Mouse (Mus musculus) limb, embryonic 10.5 days (tissue): ENCODE data around the gene Cd55b. TPM values are rescaled to one million over a fixed set of nuclear protein-coding genes. Genes with fewer than 3 reads are reported as not detected.
"Not testable (repeated sequence)": the region's sequence is repeated elsewhere in the genome, so short reads cannot be mapped to it uniquely, and the experiment has no call there.

ENCODE experiments used
- DNase-seq: peaks from one replicate; pipeline ENCODE4 v3.0.0-alpha.2; 2017; ENCODE audit warnings: low spot score
- H3K27ac ChIP-seq: fragments of 300-500 bp; sonication (generic); 2 replicates; pipeline ENCODE4 v1.5.1; 2016; ENCODE audit warnings: mild to moderate bottlenecking
- H3K27me3 ChIP-seq: fragments of 300-500 bp; sonication (generic); 2 replicates; pipeline ENCODE4 v1.6.1; 2016; ENCODE audit warnings: low read depth, mild to moderate bottlenecking; ENCODE audit not compliant: poor library complexity, severe bottlenecking
- H3K36me3 ChIP-seq: fragments of 300-500 bp; sonication (generic); 2 replicates; pipeline ENCODE4 v1.6.1; 2016; ENCODE audit warnings: mild to moderate bottlenecking, moderate library complexity
- H3K4me1 ChIP-seq: fragments of 300-500 bp; sonication (generic); 2 replicates; pipeline ENCODE4 v1.6.1; 2016
- H3K4me3 ChIP-seq: fragments of 300-500 bp; sonication (generic); 2 replicates; pipeline ENCODE4 v1.5.1; 2016; ENCODE audit warnings: mild to moderate bottlenecking, moderate library complexity
- H3K9me3 ChIP-seq: fragments of 300-500 bp; sonication (generic); replicated peaks from 2 replicates; pipeline ENCODE4 v1.6.1; 2016; ENCODE audit warnings: mild to moderate bottlenecking
- WGBS: fragments of 180-500 bp; shearing (Covaris S2); methylation state at CpG from one replicate; pipeline ENCODE4 v1.1.7; 2016; 5-methylcytosine and 5-hydroxymethylcytosine counted together
- polyA plus RNA-seq: library from polyadenylated mRNA; unstranded; fragments of >200 nt; fragmentation: Nextera tagmentation; extraction: Ambion mirVana; gene quantifications from 2 replicates; pipeline ENCODE4 v1.2.1, GENCODE M21; 2016

Gene Cd55b
- not detected in 2 replicates for polyA plus RNA-seq

DNA sequence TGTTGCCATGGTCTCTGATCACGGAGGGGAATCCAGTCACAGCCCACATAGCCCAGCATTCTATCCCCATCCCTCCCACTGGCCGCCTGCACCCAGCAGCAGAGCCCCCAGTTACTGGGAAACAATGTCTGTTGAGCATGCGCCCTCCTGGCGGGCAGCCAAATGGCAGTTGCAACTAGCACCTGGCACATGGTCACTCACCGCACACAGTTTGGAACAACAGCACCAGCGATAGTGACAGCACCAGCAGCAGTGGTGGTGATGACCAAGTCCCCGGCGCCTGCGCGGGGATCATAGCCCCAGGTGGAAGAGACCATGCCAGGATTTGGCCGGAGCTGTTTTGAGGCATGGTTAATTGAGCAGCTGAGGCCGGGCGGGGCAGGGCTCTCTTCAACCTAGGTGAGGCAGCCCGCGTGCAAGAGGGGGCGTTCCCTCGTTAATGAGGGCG lies at the start of gene Cd55b:
Gene Cd55b, minus strand, starts transcription at position 346 of the 448 bp plus-strand sequence.
- whole genome bisulfite sequencing = 58% methylated on average over 18 of the region's 18 CpGs
- DNase-seq = peak; percentile 29

DNA sequence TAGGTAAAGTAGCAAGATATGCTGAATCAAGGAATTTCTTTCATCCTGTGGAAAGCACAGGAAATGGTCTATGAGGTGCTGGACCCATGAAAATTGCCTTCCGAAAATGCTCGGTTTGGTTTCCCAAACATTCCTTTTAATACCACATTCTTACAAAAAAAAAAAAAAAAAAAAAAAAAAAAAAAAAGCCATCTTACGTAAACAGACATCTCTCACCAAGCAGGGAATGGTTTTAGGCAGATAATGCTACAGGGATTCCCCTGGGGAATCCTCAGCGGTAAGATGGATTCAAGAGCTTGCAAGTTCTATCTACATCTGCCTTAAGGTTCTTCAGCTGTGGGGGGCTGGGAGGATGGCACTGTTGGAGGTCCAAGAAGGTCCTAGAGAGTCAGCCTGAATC lies 47.3 kb upstream of the Cd55b start:
- no peaks in the 10 kb centered on the region for H3K36me3 ChIP-seq
- no peaks in the 10 kb centered on the region for H3K4me1 ChIP-seq
- H3K27me3 ChIP-seq = no peaks in the 10 kb centered on the region
- H3K4me3 ChIP-seq = no peak overlapping the region
- WGBS = 92% methylated on average over 4 of the region's 4 CpGs
- no peak for DNase-seq
- no peak overlapping the region for H3K27ac ChIP-seq
- H3K9me3 ChIP-seq = no peaks in the 10 kb centered on the region

More for the DNA sequence above, at the start of gene Cd55b:
- Histone ChIP-seq H3K27ac (no peak within 1 kb of the TSS), H3K4me3 (no peak within 1 kb of the TSS), H3K36me3 (no peaks in the 10 kb centered on the region), H3K4me1 (no peaks in the 10 kb centered on the region), H3K9me3 (no peaks in the 10 kb centered on the region), H3K27me3 (no peaks in the 10 kb centered on the region)

DNA sequence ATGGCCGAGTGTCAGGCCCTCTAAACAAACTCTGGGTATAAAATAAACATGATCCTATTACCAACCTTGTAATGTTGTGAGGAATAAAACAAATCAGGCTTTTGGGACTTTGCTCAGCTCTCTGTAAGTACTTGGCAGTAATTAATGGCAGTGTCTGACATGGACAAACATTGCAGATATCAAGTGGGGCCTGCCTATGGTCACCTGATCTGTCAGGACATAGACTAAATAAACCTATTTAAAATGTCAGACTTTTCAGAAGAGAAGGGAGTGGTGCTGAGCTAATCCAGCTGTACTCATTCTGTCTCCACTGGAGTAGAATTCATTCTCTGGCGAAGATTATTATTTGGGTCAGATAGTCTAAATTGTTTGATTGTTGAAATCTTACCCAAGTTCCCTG lies 44.6 kb upstream of the Cd55b start:
- no peaks in the 10 kb centered on the region; the same call in 1 of the 2 replicates for H3K27me3 ChIP-seq
- 76% methylated on average over 2 of the region's 2 CpGs for WGBS
- no peak for DNase-seq
- no peaks in the 10 kb centered on the region for H3K9me3 ChIP-seq
- no peak overlapping the region for H3K27ac ChIP-seq
- H3K4me1 ChIP-seq = peaks cover 5% of the 10 kb centered on the region
- H3K4me3 ChIP-seq = no peak overlapping the region
- no peaks in the 10 kb centered on the region for H3K36me3 ChIP-seq

DNA sequence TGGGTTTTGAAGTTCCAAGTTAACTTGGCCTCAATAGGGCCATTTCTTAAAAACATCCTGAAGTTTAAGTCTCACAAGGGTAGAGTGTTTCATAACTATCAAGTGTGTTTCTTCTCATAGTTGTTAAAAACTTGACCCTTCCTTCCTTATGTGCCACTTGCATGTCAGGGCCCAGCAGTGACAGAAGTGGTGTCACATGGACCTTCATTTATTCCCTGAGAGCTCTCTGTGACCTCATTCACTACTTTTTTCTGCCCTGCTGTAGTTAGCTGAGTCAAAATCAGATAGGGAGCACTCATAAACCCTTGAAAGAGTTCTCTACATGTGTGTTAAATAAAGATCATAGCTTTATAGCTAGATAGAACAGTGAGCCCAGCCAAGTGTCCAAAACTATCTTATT lies 41.4 kb upstream of the Cd55b start:
- H3K9me3 ChIP-seq = no peaks in the 10 kb centered on the region
- no peak for DNase-seq
- no peak overlapping the region for H3K4me3 ChIP-seq
- no peak overlapping the region for H3K27ac ChIP-seq
- H3K36me3 ChIP-seq = no peaks in the 10 kb centered on the region
- no peaks in the 10 kb centered on the region; the same call in 1 of the 2 replicates for H3K27me3 ChIP-seq
- peaks cover 10% of the 10 kb centered on the region for H3K4me1 ChIP-seq

DNA sequence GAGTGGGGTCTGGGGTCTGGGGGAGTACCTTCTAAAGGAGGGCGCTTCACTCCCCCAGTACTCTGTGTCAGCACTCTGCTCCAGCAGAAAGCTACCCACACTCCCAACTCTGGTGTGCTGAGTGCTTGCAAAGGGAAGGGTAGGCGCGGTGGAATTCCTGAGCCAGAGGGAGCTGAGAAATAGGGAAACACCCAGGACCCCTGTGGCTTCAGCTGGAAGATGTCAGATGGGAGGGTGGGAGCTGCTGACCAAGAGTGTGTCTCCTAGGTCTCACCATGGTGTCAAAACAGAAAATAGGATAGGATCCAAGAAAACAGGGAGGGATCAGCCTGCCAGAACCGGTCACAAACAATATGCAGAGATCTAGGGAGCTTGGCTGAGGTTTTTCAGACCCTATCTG lies 40.1 kb upstream of the Cd55b start:
- DNase-seq = no peak
- H3K4me3 ChIP-seq = peak overlapping the region; percentile 57
- peak overlapping the region; percentile 79 for H3K27ac ChIP-seq
- H3K9me3 ChIP-seq = no peaks in the 10 kb centered on the region
- no peaks in the 10 kb centered on the region for H3K36me3 ChIP-seq
- 4% methylated on average over 4 of the region's 4 CpGs for WGBS
- H3K4me1 ChIP-seq = peaks cover 10% of the 10 kb centered on the region
- H3K27me3 ChIP-seq = no peaks in the 10 kb centered on the region; the same call in 1 of the 2 replicates

DNA sequence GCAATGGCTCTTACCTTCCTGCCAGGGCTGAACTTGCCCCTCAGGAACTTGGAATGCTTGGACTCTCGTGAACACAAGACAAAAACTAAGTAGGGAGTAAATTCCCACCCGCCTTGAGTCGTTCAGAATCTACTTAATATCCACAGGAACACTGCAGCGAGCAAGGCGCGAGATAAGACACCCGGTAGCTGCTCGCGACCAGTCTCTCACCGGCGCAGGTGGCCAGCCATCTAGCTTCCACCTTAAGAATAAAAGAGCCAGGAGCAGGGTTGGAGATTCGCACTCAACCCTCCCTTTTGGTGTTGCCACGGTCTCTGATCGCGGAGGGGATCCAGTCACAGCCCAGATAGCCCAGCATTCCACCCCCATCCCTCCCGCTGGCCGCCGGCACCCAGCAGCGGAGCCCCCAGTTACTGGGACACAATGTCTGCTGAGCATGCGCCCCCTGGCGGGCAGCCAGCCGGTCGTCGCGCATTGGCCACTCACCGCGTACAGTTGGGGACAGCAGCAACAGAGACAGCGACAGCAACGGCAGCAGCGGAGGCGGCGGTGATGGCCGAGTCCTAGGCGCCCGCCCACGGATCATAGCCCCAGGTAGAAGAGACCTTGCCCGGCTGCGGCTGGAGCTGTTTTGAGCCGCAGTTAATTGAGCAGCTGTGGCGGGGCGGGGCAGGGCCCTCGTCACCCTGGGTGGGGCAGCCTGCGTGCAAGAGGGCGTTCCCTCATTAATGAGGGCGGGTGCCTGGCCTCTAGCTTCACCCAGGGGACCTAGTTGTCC lies 39.5 kb upstream of the Cd55b start, which contains the start of gene Cd55:
Gene Cd55, minus strand, starts transcription at position 661 of the 778 bp plus-strand sequence.
- WGBS = 2% methylated on average over 43 of the region's 45 CpGs
- Histone ChIP-seq H3K4me1 (peaks cover 10% of the 10 kb centered on the region), H3K27me3 (no peaks in the 10 kb centered on the region; the same call in 1 of the 2 replicates), H3K27ac (peak within 1 kb of the TSS; percentile 79), H3K36me3 (no peaks in the 10 kb centered on the region), H3K4me3 (peak within 1 kb of the TSS; percentile 57), H3K9me3 (no peaks in the 10 kb centered on the region)
- DNase-seq = peak; percentile 91

DNA sequence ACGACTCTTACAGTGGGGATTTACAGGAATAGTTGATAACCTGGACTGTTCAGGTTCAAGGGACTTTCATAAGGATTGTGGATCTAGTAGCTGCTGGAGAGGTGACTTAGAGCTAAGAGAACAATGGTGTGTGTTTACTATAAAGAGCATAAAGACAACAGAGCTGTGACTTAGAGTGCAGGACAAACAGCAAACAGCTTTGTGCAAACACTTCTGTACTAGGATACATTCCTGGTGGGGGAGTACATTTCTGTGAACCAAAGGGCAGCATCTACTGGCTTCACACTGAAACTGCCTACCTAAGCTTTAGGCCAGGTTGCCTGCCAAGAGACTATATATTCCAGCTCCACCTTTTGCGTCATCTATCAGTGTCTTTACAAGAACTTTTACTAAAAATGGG lies 32.3 kb upstream of the Cd55b start:
- Histone ChIP-seq H3K36me3 (no peaks in the 10 kb centered on the region), H3K27me3 (no peaks in the 10 kb centered on the region), H3K27ac (no peak overlapping the region), H3K4me3 (no peak overlapping the region), H3K4me1 (no peaks in the 10 kb centered on the region), H3K9me3 (no peaks in the 10 kb centered on the region)
- DNase-seq = no peak
- 93% methylated on average over 2 of the region's 2 CpGs for WGBS

DNA sequence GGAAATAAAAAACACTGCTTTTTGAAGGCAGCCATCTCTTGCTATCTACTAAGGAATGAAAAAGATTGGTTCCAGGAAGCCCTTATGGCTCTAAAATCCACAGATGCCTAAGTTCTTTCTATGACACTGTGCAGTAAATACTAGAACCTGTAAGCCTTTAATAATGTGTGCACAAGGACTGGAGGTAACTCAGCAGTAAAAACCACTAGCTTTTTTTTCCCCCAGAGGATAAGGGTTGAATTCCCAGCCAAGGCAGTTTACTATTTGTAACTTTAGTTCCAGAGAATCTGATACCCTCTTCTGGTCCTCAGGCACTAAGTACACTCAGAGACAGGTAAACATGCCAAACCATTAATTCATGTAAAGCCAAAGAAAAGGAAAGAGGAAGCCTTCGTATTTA lies 20.1 kb upstream of the Cd55b start:
- H3K27me3 ChIP-seq, H3K9me3 ChIP-seq, DNase-seq, H3K36me3 ChIP-seq, H3K4me1 ChIP-seq, H3K4me3 ChIP-seq, H3K27ac ChIP-seq: not testable (repeated sequence)
- WGBS = 69% methylated on average over 1 of the region's 1 CpGs

DNA sequence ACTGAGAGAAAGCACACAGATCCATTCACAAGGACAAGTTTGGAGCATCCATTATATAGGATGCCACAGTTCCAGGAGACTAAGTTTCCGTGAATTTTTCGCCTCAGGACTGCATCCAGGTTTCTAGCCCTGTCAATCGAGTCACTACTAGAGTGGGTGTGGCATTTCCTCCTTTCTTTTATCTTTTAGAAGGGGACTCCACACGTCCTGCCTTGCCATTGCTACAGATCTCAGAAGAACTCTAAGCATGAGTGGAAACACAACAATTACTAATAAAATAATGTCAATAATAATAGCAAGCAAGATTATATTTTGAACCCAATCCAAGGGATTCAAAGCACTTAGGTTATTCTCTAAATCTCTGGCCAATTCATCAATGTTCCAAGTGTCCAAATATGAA lies 8.1 kb upstream of the Cd55b start:
- no peaks in the 10 kb centered on the region for H3K36me3 ChIP-seq
- no peaks in the 10 kb centered on the region for H3K27me3 ChIP-seq
- 82% methylated on average over 4 of the region's 4 CpGs for WGBS
- H3K9me3 ChIP-seq = no peaks in the 10 kb centered on the region
- no peak for DNase-seq
- H3K27ac ChIP-seq = no peak overlapping the region
- no peaks in the 10 kb centered on the region for H3K4me1 ChIP-seq
- H3K4me3 ChIP-seq = no peak overlapping the region

DNA sequence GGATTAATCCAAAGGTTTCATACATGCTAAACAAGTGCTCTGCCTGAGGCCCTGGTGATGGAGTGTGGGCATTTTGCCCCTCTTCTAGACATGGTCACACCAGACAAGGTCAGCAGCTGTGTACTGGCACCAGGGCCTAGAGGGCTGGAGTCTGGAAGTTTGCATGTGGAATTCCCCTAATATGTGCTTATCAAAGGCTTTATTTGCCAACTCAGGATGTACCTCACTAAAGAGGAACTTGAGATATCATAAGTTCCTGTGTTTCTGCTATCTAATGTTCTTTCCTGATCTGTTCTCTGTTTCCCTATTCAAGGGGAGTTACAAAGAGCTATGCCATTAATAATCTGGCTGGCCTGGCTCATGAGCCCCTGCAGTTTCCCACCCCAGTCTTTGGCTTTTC lies 5.9 kb upstream of the Cd55b start:
- not testable (repeated sequence) for H3K4me1 ChIP-seq, H3K27ac ChIP-seq, H3K9me3 ChIP-seq, H3K36me3 ChIP-seq, DNase-seq, H3K27me3 ChIP-seq, H3K4me3 ChIP-seq

DNA sequence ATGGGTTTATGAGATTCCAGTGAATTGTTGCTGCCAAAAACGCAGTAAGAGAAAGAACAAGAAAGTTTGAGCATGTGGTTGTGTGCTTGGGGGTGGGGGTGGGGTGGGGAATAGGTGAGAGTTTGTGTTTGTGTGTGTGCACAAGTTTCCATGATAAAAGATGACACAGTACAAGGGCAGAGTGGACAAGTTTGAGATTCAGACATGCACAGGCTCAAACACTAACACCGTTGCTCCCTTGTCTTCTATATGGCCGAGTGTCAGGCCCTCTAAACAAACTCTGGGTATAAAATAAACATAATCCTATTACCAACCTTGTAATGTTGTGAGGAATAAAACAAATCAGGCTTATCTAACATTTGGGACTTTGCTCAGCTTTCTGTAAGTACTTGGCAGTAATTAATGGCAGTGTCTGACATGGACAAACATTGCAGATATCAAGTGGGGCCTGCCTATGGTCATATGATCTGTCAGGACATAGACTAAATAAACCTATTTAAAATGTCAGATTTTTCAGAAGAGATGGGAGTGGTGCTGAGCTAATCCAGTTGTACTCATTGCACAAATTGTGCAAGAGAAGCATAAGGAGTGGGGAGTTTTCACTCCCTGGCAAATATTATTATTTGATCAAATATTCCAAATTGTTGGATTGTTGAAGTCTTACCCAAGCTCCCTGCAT lies 4.5 kb upstream of the Cd55b start:
- H3K4me1 ChIP-seq, H3K27me3 ChIP-seq, H3K4me3 ChIP-seq, H3K9me3 ChIP-seq, H3K36me3 ChIP-seq, DNase-seq, H3K27ac ChIP-seq: not testable (repeated sequence)
- 85% methylated on average over 3 of the region's 3 CpGs for WGBS

DNA sequence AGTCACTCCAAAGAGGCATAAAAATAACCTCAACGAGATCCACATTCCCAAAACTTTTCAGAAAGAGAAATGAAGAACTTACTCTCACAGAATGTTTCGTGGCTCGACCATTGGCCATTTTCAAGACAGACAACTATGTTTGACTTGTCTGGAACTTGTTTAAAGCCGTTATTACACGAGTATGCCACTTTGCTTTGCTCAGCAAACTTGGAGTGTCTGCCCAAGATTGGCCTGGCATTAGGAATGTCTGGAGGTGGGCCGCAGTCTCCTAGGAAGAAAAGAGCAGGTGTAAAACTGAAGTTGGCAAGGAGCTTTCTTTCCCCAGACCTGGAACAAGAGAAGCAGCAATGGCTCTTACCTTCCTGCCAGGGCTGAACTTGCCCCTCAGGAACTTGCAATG lies 776 bp downstream of the Cd55b start:
- not testable (repeated sequence) for H3K27me3 ChIP-seq, H3K9me3 ChIP-seq, H3K4me1 ChIP-seq, H3K27ac ChIP-seq, DNase-seq, H3K4me3 ChIP-seq, H3K36me3 ChIP-seq
- WGBS = no CpG with 5 or more reads among the region's 6 CpGs

DNA sequence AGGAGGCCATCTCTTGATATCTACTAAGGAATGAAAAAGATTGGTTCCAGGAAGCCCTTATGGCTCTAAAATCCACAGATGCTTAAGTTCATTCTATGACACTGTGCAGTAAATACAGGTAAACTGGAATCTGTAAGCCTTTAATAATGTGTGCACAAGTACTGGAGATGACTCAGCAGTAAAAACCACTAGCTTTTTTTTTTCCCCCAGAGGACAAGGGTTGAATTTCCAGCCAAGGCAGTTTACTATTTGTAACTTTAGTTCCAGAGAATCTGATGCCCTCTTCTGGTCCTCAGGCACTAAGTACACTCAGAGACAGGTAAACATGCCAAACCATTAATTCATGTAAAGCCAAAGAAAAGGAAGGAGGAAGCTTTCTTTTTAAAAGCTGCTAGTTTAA lies 25.7 kb downstream of the Cd55b start:
- not testable (repeated sequence) for H3K4me1 ChIP-seq, H3K27ac ChIP-seq, DNase-seq, H3K27me3 ChIP-seq, H3K9me3 ChIP-seq, H3K36me3 ChIP-seq, H3K4me3 ChIP-seq
